Mouse (Mus musculus) CH12.LX (cell line): ENCODE measurements around the gene 1700042G07Rik.

ENCODE experiments used
- CTCF ChIP-seq, 2 experiments: IDR thresholded peaks in 1 of 2; conservative IDR thresholded peaks in 1 of 2; 2 replicates each; pipeline ENCODE4 v1.5.1; 2011 to 2012; ENCODE audit warnings: low read depth in 2 of 2, low read length in 2 of 2, improper control_type of control experiment in 1 of 2, inconsistent platforms in 1 of 2, mild to moderate bottlenecking in 1 of 2, moderate library complexity in 1 of 2
- EP300 ChIP-seq: IDR thresholded peaks from 2 replicates; pipeline ENCODE4 v1.6.1; 2011; ENCODE audit warnings: low read length, improper control_type of control experiment
- GABPA ChIP-seq: IDR thresholded peaks from 2 replicates; pipeline ENCODE4 v1.6.1; 2012; ENCODE audit warnings: low read depth, low read length, improper control_type of control experiment, inconsistent platforms; ENCODE audit not compliant: insufficient replicate concordance
- JUN ChIP-seq: IDR thresholded peaks from 2 replicates; pipeline ENCODE4 v1.6.1; 2011; ENCODE audit warnings: low read depth, mild to moderate bottlenecking, low read length, improper control_type of control experiment, moderate library complexity; ENCODE audit not compliant: insufficient read depth
- KAT2A ChIP-seq: IDR thresholded peaks from 2 replicates; pipeline ENCODE4 v1.6.1; 2012; ENCODE audit warnings: low read length, improper control_type of control experiment, inconsistent platforms; ENCODE audit not compliant: insufficient replicate concordance
- PAX5 ChIP-seq: IDR thresholded peaks from 2 replicates; pipeline ENCODE4 v1.6.1; 2012; ENCODE audit warnings: low read length, inconsistent platforms, mixed read lengths
- POLR2A ChIP-seq: IDR thresholded peaks from 2 replicates; pipeline ENCODE4 v1.6.1; 2011; ENCODE audit warnings: low read depth, mild to moderate bottlenecking, improper control_type of control experiment, low read length
- POLR2AphosphoS2 ChIP-seq: IDR thresholded peaks from 2 replicates; pipeline ENCODE4 v1.6.1; 2011; ENCODE audit warnings: low read depth, low read length, improper control_type of control experiment
- RAD21 ChIP-seq: IDR thresholded peaks from 2 replicates; pipeline ENCODE4 v1.6.1; 2011; ENCODE audit warnings: low read depth, mild to moderate bottlenecking, low read length, improper control_type of control experiment, moderate library complexity
- USF2 ChIP-seq: conservative IDR thresholded peaks from 2 replicates; pipeline ENCODE4 v1.6.1; 2011; ENCODE audit warnings: low read depth, low read length, improper control_type of control experiment
- ZC3H11A ChIP-seq: IDR thresholded peaks from 2 replicates; pipeline ENCODE4 v1.6.1; 2012; ENCODE audit warnings: low read depth, mild to moderate bottlenecking, inconsistent platforms, low read length, improper control_type of control experiment

- TF ChIP-seq GABPA, result no peak
- TF ChIP-seq CTCF (conservative IDR thresholded peaks at IDR 0.05 in 1 of 2, IDR thresholded peaks at IDR 0.05 in 1 of 2; ENCODE audit: low read depth in 2 of 2, low read length in 2 of 2), result no peak
- TF ChIP-seq EP300, result no peak
- no peak for TF ChIP-seq JUN
- TF ChIP-seq USF2, result no peak
- no peak for TF ChIP-seq PAX5
- TF ChIP-seq POLR2AphosphoS2, result no peak
- no peak for TF ChIP-seq ZC3H11A
- no peak for TF ChIP-seq POLR2A
- no peak for TF ChIP-seq RAD21
- TF ChIP-seq KAT2A, result no peak
These were observed 8.2 kb upstream of the 1700042G07Rik start for GRCm38 (mm10) chr4:116164759-116165554.
